Mouse (Mus musculus) cerebellum, adult 11-12 months (tissue): Measurements from ENCODE around the gene Iffo2.

Experiments used
- DNase-seq: peaks from one replicate; pipeline ENCODE4 v3.0.0; 2022

Iffo2 gene

GRCm38 (mm10) chr4:139582903-139583302 lies 52.6 kb downstream of the Iffo2 start:
- DNase-seq = no peak

GRCm38 (mm10) chr4:139583629-139584245 lies 53.4 kb downstream of the Iffo2 start:
- peak; percentile 33 for DNase-seq

DNA sequence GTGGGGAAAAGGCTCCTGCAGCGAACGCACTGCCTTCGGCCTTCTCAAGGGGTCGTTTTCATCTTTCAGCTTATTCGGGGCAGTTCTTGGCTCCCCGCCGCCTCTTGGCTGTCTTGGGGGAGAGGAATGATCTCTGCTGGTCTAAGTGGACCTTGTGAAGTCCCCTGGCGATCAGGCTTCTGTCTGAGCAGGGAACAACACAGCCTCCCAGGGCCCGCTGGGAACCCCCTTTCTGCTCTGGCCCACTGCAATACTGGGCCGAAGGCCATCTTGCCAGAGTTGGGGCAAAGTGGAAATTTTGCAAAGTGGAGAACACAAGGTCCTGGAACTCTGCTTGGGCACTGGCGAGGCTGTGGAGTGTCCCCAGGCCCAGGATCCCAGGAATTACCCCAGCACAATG lies 54.4 kb downstream of the Iffo2 start:
- peak; percentile 41 for DNase-seq

- DNase-seq = no peak
These were observed 55.4 kb downstream of the Iffo2 start for GRCm38 (mm10) chr4:139585713-139586112.

DNA sequence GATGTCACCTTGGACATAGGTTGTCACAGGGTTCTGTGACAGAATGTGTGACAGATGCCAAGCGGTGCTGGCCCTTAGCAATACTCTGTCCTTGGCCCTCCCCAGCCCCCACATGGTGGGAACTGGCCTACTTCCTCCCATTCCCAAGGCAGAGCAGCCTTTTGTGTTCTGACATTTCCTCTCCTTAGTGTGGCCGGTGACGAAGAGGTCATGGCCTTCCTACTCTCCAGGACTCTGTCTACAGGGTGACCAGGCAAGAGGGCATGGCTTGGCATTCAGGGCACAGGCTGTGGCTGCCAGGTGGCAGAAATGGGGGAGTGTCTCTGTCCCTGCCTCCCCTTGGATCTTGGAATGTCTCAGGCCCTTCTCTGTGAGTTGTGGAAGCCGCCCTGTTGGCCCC lies 57.0 kb downstream of the Iffo2 start:
- DNase-seq = peak; percentile 75

DNA sequence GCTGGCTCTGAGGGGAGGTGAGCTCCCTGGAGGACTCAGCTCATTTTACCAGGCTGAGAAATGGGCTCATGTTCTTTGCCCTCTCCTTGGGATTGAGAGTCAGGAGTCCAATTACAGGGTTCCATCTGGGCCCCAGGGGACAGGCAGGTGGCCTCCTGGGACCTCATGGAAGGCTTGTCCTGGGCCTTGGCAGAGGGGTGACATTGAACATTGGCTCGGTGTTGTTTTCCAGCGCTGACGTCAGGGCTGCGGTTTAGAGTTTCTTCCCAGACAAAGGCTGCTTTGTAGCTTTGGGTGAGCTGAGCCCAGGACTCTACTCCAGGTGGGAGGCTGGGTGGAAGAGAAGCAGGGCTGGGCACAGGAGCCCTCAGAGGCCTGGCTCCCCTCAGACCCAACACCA lies 57.4 kb downstream of the Iffo2 start:
- no peak for DNase-seq

- DNase-seq = no peak
These were observed 59.1 kb downstream of the Iffo2 start for GRCm38 (mm10) chr4:139589351-139590027.

DNA sequence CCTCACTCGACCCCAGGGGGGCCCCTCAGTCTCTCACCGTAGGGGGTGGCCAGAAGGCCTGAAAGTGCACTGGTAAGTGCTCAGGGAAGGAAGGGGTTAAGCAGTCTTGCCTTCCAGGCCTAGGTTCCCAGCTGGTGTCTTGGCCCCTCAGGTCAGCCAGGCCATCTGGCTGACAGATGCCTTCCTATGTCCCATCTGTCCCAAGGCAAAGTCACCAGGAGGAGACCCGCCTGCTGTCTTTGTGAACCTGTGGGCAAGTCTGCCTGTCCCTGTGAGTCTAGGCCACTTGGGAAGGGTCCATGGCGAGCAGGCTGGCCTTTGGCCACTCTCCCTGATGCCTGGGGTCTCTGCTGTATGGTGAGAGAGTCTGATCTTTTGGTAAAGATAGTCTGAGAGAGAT lies 60.1 kb downstream of the Iffo2 start:
- DNase-seq = peak; percentile 95

DNA sequence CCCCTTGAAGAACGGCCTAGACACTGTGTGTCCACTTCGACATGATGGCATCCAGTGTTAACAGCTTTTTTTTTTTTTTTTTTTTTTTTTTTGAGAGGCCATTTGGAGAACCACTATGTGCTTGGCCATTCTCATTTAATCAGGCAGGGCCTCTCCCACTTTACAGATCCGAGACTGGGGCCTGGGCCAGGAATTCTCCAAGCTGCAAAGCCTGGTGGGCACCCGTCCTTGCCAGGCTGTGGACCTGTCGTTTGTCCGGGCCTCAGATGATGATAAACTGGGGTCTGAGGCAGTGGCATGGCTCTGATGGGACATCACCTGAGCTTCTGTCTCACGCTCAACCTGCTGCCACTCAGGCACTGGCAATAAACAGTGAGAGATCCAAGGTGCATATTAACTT lies 62.5 kb downstream of the Iffo2 start:
- DNase-seq = no peak

DNA sequence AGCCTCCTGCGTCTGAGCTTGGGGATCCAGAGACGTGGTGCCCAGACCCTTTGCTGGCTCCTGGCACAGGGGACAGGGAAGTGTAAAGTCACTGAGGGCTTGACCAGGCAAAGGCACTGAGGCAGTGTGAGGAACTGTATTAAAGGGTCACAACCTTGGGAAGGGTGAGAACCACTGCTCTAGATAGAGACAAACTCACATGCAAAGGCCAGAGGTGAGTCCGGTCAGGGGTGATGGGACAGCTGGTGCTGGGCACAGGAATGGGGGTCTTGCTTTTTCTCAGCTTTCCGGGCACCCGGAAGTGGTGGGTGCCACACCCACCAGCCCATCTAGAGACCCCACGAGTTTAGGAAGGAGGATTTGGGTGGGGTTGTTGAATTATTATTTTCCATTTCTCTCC lies 63.0 kb downstream of the Iffo2 start:
- DNase-seq = no peak

GRCm38 (mm10) chr4:139594062-139594461 lies 63.7 kb downstream of the Iffo2 start:
- no peak for DNase-seq

GRCm38 (mm10) chr4:139596715-139597114 lies 66.4 kb downstream of the Iffo2 start:
- DNase-seq = no peak

- DNase-seq = no peak
These were observed 67.2 kb downstream of the Iffo2 start for GRCm38 (mm10) chr4:139597286-139598284.

- DNase-seq = no peak
These were observed 68.0 kb downstream of the Iffo2 start for GRCm38 (mm10) chr4:139598356-139598755.

GRCm38 (mm10) chr4:139598950-139599518 lies 68.7 kb downstream of the Iffo2 start:
- no peak for DNase-seq

- DNase-seq = peak; percentile 35
These were observed 71.4 kb downstream of the Iffo2 start for GRCm38 (mm10) chr4:139601519-139602356.

- DNase-seq = peak; percentile 54
These were observed 72.3 kb downstream of the Iffo2 start, which contains the start of gene Gm21969 for GRCm38 (mm10) chr4:139602357-139603244. Gene Gm21969 (plus strand): TSS chr4:139603186.

DNA sequence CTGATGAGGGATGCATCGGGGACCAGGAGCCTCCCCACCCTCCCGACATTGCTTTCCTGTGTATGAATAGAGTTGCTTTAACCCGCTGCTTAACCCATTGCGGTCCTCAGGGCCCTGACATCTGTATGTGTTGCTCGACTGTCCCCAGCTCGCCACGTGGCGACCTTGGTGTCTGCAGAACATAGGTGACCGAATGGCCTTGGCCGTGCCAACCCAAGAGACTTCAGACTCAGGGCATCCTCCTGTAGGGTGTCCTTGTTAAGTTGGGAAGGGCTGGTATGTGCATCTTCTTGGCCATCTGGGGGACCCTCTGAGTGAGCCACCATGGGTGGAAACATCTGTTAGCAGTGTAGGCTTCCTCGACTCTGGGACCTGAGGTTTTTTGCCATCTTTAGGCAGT lies 74.9 kb downstream of the Iffo2 start:
- no peak for DNase-seq

DNA sequence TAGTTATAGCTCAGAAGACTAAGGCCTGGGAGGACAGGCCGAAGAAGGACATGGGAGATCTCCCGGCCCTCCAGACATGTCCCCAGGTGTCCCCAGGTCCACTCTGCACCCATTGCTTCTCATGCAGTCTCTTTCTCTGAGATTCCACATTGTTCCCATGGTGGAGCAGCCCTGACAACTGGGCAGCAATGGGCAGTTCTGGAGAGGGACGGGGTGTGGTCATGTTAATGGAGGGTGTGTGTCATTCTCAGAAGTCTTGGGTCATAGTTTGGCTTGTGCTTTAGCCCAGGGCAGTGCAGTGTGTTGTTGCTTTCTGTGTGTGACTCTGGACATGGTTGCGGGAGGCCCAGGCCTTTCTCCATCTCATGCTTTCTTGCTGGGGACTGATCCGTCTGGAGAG lies 76.4 kb downstream of the Iffo2 start:
- DNase-seq = no peak

GRCm38 (mm10) chr4:139608975-139609374 lies 78.6 kb downstream of the Iffo2 start:
- no peak for DNase-seq

DNA sequence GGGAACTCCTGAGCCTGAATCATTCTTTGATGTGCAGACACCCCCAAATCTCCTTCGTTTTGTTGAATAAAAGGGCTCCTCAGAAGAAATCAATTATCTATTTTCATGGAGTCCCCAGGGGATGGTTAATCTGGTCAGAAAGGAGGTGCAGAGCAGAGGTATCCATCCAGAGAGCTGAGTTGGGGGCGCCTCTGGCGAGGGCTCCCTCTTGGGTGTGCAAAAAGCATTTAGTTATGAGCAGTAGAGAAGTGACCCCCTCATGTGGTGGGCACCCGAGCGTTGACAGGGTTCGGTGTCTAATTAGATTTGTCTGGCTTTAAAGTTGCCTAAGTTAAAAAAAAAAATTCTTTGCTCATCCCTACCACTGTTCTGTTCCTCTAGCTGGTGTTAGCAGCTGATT lies 80.6 kb downstream of the Iffo2 start:
- DNase-seq = peak; percentile 36
